Mouse (Mus musculus) spleen, adult 10 weeks (tissue): ENCODE data around the gene A730009L09Rik. TPM values are rescaled to one million over a fixed set of nuclear protein-coding genes. Genes with fewer than 3 reads are reported as not detected.

Source experiments
- polyA plus RNA-seq: library from polyadenylated mRNA; stranded (reverse); fragments of 350-450 nt; fragmentation: Illumina TruSeq; extraction: RNeasy Lipid Tissue Mini Kit (QIAGEN cat#74804); gene quantifications from one replicate; pipeline ENCODE4 v1.2.3, GENCODE M21; 2015; ENCODE audit warnings: low replicate concordance; ENCODE audit not compliant: insufficient read depth

The A730009L09Rik gene
- not detected for polyA plus RNA-seq

DNA sequence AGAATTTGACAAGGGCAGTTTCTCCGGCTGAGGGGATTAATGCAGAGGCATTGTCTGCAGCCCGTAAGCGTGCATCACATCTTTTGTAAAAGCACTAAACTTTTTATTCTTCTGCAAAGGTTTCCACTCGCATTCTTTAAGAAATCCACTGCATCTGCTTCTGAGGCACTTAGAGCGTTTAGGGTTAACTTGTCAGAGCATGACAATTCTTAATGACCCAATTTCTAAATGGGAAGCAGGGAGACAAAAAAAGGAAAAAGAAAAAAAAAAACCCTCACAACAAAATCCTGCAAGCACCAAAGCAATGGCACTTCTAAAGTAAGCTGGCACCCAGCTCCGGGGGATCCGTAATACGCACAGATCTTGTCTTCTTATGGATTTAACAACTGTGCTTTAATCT lies at the start of gene A730009L09Rik:
TSS of gene A730009L09Rik (plus strand) at position 301 of the 400 bp plus-strand sequence.

Other genes with a start within 250 kb of the A730009L09Rik start
- 27.8 TPM for gene Mrpl39, start 220.6 kb downstream of the A730009L09Rik start, polyA plus RNA-seq